Mouse (Mus musculus): ENCODE measurements around the gene Nanos3.

The Nanos3 gene

GRCm38 (mm10) chr8:84200652-84201544 is 15.9 kb upstream of the Nanos3 start:
- no peak for DNase-seq

- DNase-seq: no peak
Measured at GRCm38 (mm10) chr8:84200126-84200555, 15.1 kb upstream of the Nanos3 start.

GRCm38 (mm10) chr8:84199348-84200125 is 14.5 kb upstream of the Nanos3 start:
- DNase-seq: no peak

GRCm38 (mm10) chr8:84198871-84199270 is 13.9 kb upstream of the Nanos3 start:
- DNase-seq: no peak

- no peak for DNase-seq
Measured at GRCm38 (mm10) chr8:84197922-84198774, 13.1 kb upstream of the Nanos3 start.

GRCm38 (mm10) chr8:84197141-84197921 is 12.3 kb upstream of the Nanos3 start:
- no peak for DNase-seq

GRCm38 (mm10) chr8:84194224-84194743 is 9.3 kb upstream of the Nanos3 start:
- no peak for DNase-seq

GRCm38 (mm10) chr8:84193566-84193965 is 8.5 kb upstream of the Nanos3 start:
- DNase-seq: no peak

GRCm38 (mm10) chr8:84193161-84193560 is 8.1 kb upstream of the Nanos3 start:
- no peak for DNase-seq

GRCm38 (mm10) chr8:84192555-84192954 is 7.5 kb upstream of the Nanos3 start:
- no peak for DNase-seq

GRCm38 (mm10) chr8:84192023-84192422 is 7.0 kb upstream of the Nanos3 start:
- no peak for DNase-seq

GRCm38 (mm10) chr8:84190191-84190867 is 5.3 kb upstream of the Nanos3 start:
- DNase-seq: no peak

GRCm38 (mm10) chr8:84189603-84190002 is 4.6 kb upstream of the Nanos3 start:
- DNase-seq: no peak

GRCm38 (mm10) chr8:84188671-84189070 is 3.7 kb upstream of the Nanos3 start:
- DNase-seq: no peak

GRCm38 (mm10) chr8:84187065-84187755 is 2.2 kb upstream of the Nanos3 start:
- DNase-seq: peak; percentile 79

- peak; percentile 90 for DNase-seq
Measured at GRCm38 (mm10) chr8:84186547-84186946, 1.5 kb upstream of the Nanos3 start.

- DNase-seq: no peak
Measured at GRCm38 (mm10) chr8:84184085-84185043, 653 bp downstream of the Nanos3 start.

- peak; percentile 42 for DNase-seq
Measured at GRCm38 (mm10) chr8:84183261-84184084, 1.5 kb downstream of the Nanos3 start.

Data from cerebellum, adult 9-10 months (tissue).